Mouse (Mus musculus) brown adipose tissue, adult 24 weeks (tissue): Measurements from ENCODE around the gene Lin37. TPM values are rescaled to one million over a fixed set of nuclear protein-coding genes. Genes with fewer than 3 reads are reported as not detected.

ENCODE experiments used
- H3K27ac ChIP-seq: fragments of 200-500 bp; replicated peaks from 2 replicates; pipeline ENCODE4 v1.5.1; 2012; ENCODE audit warnings: low read depth, mild to moderate bottlenecking, low read length
- H3K4me1 ChIP-seq: fragments of 200-500 bp; 2 replicates; pipeline ENCODE4 v1.6.1; 2012; ENCODE audit warnings: low read length, mixed read lengths; ENCODE audit not compliant: control insufficient read depth, insufficient read depth, insufficient read length
- H3K4me3 ChIP-seq: fragments of 200-500 bp; 2 replicates; pipeline ENCODE4 v1.5.1; 2012; ENCODE audit warnings: low read depth, mild to moderate bottlenecking, low read length, moderate library complexity; ENCODE audit not compliant: insufficient read depth
- polyA plus RNA-seq: library from polyadenylated mRNA; stranded (reverse); fragments of >200 nt; gene quantifications from 2 replicates; pipeline ENCODE4 v1.2.4, GENCODE M21; 2012; ENCODE audit not compliant: missing spikeins, insufficient read depth, insufficient read length

Gene Lin37
- polyA plus RNA-seq, 1 experiment: 19.5 TPM

GRCm38 (mm10) chr7:30549880-30550279 is 9.8 kb downstream of the Lin37 start:
- Histone ChIP-seq H3K4me1 (peaks cover 3% of the 10 kb centered on the region), H3K4me3 (no peak overlapping the region), H3K27ac (no peak overlapping the region)

DNA sequence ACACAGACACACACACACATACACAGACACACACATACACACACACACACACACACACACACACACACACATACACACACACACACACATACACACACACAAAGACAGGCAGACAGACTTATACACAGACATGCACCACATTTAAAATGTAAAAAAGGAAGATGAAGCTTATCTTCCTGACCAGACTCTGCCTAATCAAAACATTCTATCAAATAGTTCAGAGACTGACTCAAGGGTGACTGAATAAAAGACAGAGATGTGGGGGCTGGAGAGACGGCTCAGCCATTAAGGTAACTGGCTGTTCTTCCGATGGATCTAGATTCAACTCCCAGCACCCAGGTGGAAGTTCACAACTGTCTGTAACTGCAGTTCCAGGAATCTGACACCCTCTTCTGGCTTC is 15.3 kb downstream of the Lin37 start:
- Histone ChIP-seq H3K4me3 (no peak overlapping the region), H3K27ac (no peak overlapping the region), H3K4me1 (no peaks in the 10 kb centered on the region)

- no peak overlapping the region for H3K4me3 ChIP-seq
- H3K4me1 ChIP-seq: no peaks in the 10 kb centered on the region
- H3K27ac ChIP-seq: no peak overlapping the region
These were observed 19.1 kb downstream of the Lin37 start for GRCm38 (mm10) chr7:30540572-30540971.

DNA sequence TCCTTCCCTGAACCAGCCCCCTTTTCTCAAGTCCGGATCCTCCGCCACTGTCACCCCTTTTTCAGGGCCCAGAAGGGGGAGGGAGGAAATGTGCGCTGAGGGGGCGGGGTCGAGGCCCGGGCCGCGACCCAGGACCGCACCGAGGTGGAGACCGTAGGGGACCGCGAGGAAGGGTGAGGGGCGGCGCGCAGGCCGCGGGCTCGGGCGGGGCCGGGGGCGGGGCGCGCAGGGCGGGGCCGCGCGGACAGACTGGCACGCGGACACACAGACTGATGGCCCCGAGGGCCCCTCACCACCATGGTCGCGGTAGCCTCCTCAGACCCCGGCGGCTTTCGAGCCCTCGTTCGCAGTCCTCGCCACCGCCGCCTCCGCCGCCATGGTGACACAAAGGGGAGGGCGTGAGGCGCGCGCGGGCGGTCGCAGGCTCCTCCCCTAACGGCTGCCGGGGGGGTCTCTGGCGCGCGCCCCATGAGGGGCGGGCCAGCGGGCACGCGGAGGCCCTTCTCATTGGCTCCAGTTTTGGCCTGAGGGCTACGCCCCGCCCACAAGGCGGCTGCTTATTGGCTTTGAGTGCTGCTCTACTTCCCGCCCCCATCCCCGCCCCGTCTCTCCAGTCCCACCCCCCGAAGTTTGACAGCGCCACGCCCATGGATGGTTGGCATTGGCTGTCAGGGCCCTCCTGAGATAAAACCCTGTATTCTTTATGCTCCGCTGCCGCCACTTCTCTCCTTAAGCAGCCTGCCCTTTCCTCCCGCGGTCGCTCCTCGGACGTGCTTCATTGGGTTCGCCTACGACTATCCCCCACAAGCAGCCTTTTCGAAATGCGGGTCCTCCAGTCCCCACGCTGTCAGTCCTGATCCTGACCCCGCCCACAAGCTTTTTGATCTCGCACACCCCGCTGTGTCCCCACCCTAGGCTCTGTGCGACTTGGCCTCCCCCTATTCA is 24.7 kb downstream of the Lin37 start, which contains the start of gene Arhgap33:
TSS of gene Arhgap33 (minus strand) at position 428 of the 945 bp plus-strand sequence.
- Histone ChIP-seq H3K4me1 (no peaks in the 10 kb centered on the region), H3K27ac (no peak within 1 kb of the TSS), H3K4me3 (peak within 1 kb of the TSS; percentile 70)

GRCm38 (mm10) chr7:30533941-30534632 is 25.6 kb downstream of the Lin37 start:
- Histone ChIP-seq H3K4me3 (peak overlapping the region; percentile 70), H3K27ac (no peak overlapping the region), H3K4me1 (no peaks in the 10 kb centered on the region)

DNA sequence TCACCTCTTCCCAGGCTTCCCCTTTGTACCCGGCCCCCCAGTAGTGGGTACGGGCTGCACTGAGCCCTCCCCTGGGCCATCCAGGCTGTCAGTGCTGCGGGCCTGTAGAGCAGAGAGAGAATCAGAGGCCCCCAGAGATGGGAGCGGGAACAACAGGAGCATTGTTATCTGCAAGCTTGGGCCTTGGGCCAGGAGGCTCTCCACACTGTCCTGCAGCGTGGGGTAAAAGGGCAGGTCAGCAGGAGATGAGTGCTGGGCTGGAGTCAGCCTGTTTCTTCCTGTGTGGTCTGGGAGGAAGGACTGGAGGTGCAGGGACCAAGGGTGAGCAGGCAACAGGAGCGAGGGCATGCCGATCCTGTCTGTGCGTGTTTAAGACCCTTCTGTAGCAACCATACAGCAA is 26.7 kb downstream of the Lin37 start:
- Histone ChIP-seq H3K4me3 (no peak overlapping the region), H3K4me1 (no peaks in the 10 kb centered on the region), H3K27ac (no peak overlapping the region)

DNA sequence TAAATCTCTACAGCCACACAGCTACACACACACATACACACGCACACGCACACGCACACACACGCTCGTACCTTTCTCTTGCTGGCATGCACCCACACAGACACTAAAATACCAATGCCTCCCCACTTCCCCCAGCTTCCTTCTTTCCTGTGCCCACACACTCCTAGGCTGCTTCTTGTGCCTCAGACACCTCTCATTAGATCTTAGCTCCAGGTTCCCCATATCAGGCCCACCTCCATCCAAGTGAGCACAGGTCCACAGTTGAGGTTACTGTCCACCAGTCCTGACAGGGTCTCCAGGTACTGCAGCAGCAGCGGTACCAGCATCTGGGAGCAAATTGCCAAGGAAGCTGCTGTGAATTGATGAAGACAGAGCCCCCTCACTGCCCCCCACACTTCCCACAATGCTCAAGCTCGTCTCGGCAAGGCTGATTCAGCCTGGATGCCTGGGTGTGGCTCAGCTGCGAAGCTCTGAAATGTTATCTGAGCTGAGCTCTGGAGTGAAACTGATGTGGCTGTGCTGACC is 28.3 kb downstream of the Lin37 start:
- Histone ChIP-seq H3K4me3 (no peak overlapping the region), H3K27ac (no peak overlapping the region), H3K4me1 (no peaks in the 10 kb centered on the region)

GRCm38 (mm10) chr7:30526981-30527380 is 32.7 kb downstream of the Lin37 start:
- Histone ChIP-seq H3K27ac (no peak overlapping the region), H3K4me3 (no peak overlapping the region), H3K4me1 (no peaks in the 10 kb centered on the region)

DNA sequence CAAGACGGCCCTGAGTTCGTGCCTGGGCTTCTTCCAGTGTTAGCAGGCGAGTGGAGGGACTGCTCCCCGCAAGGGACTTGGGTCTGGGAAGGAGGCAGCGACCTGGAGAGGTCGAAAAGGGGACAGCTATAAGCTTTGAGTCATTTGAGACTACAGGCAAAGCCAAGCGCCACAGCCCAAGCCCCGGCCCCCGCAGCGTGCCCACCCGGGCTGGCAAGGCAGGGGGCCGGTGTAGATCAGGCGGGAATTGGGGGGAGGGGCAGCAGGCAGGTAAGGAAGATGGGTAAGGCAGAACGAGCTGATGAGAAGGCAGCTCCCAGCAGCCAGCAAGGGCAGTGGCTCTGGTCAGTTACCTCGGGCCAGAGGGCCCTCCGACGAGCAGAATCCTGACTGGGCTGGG is 33.2 kb downstream of the Lin37 start:
- Histone ChIP-seq H3K4me3 (no peak overlapping the region), H3K4me1 (no peaks in the 10 kb centered on the region), H3K27ac (no peak overlapping the region)

GRCm38 (mm10) chr7:30525954-30526353 is 33.7 kb downstream of the Lin37 start:
- Histone ChIP-seq H3K4me3 (no peak overlapping the region), H3K27ac (no peak overlapping the region), H3K4me1 (no peaks in the 10 kb centered on the region)

GRCm38 (mm10) chr7:30524487-30524886 is 35.2 kb downstream of the Lin37 start:
- Histone ChIP-seq H3K27ac (no peak overlapping the region), H3K4me1 (no peaks in the 10 kb centered on the region)

GRCm38 (mm10) chr7:30522871-30523270 is 36.8 kb downstream of the Lin37 start:
- Histone ChIP-seq H3K4me1 (no peaks in the 10 kb centered on the region), H3K4me3 (no peak overlapping the region), H3K27ac (no peak overlapping the region)

More at GRCm38 (mm10) chr7:30524487-30524886, 35.2 kb downstream of the Lin37 start:
- no peak overlapping the region for H3K4me3 ChIP-seq

- Histone ChIP-seq H3K4me3 (no peak overlapping the region), H3K27ac (no peak overlapping the region), H3K4me1 (no peaks in the 10 kb centered on the region)
These were observed 38.8 kb downstream of the Lin37 start for GRCm38 (mm10) chr7:30520856-30521255.

DNA sequence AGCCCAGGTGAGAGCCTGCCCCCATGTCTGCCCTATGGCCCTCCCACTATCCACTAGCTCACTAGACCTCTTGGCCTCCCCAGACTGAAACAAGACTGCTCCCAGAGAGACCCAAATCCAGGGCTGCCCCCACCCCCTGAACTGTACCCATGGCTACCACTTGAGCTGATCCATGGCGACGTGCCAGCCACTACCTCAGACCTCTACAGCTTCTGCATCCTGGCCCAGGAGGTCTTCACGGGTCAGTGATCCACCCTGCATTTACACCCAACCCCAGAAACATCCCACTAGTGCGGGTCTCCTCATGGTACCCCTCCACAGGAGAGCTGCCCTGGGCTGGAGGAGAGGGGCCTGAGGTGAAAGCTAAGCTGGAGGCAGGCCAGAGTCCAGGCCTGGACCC is 39.2 kb downstream of the Lin37 start:
- Histone ChIP-seq H3K27ac (no peak overlapping the region), H3K4me1 (no peaks in the 10 kb centered on the region), H3K4me3 (no peak overlapping the region)

GRCm38 (mm10) chr7:30518325-30518724 is 41.3 kb downstream of the Lin37 start:
- H3K4me1 ChIP-seq: no peaks in the 10 kb centered on the region
- no peak overlapping the region for H3K27ac ChIP-seq
- H3K4me3 ChIP-seq: no peak overlapping the region
